Mouse (Mus musculus): ENCODE measurements around the gene Yes1. TPM values are rescaled to one million over a fixed set of nuclear protein-coding genes. Genes with fewer than 3 reads are reported as not detected.
A peak's percentile ranks its signal among the peaks of the same experiment; 100 is the strongest.
"Not testable (repeated sequence)": the region's sequence is repeated elsewhere in the genome, so short reads cannot be mapped to it uniquely, and the experiment has no call there.

Yes1 gene
- total and polyA plus RNA-seq, 3 experiments, result 5.5 to 43.3 (median 42.3) TPM

GRCm38 (mm10) chr5:32706226-32706780, 95.3 kb downstream of the Yes1 start:
- no peak for DNase-seq

GRCm38 (mm10) chr5:32711485-32711884, 100.5 kb downstream of the Yes1 start:
- no peak for DNase-seq

GRCm38 (mm10) chr5:32712221-32713041, 101.5 kb downstream of the Yes1 start:
- no peak for DNase-seq

- no peak for DNase-seq
These were observed 102.2 kb downstream of the Yes1 start for GRCm38 (mm10) chr5:32713042-32713702.

- DNase-seq, result peak; percentile 87
These were observed 102.9 kb downstream of the Yes1 start for GRCm38 (mm10) chr5:32713703-32714467.

GRCm38 (mm10) chr5:32717726-32718125, 106.8 kb downstream of the Yes1 start:
- no peak for DNase-seq

- DNase-seq, result no peak
These were observed 107.9 kb downstream of the Yes1 start for GRCm38 (mm10) chr5:32718916-32719315.

GRCm38 (mm10) chr5:32720416-32720815, 109.4 kb downstream of the Yes1 start:
- DNase-seq, result no peak

GRCm38 (mm10) chr5:32721316-32721715, 110.3 kb downstream of the Yes1 start:
- DNase-seq, result no peak

GRCm38 (mm10) chr5:32722263-32722662, 111.3 kb downstream of the Yes1 start:
- no peak for DNase-seq

GRCm38 (mm10) chr5:32722711-32723110, 111.7 kb downstream of the Yes1 start:
- DNase-seq, result not testable (repeated sequence)

GRCm38 (mm10) chr5:32723981-32724380, 113.0 kb downstream of the Yes1 start:
- DNase-seq, result no peak

- DNase-seq, result not testable (repeated sequence)
These were observed 114.4 kb downstream of the Yes1 start for GRCm38 (mm10) chr5:32725397-32725796.

- no peak for DNase-seq
These were observed 117.3 kb downstream of the Yes1 start for GRCm38 (mm10) chr5:32728300-32728699.

GRCm38 (mm10) chr5:32728851-32729250, 117.9 kb downstream of the Yes1 start:
- DNase-seq, result no peak

GRCm38 (mm10) chr5:32733892-32734291, 122.9 kb downstream of the Yes1 start:
- DNase-seq, result not testable (repeated sequence)

- no peak for DNase-seq
These were observed 124.8 kb downstream of the Yes1 start for GRCm38 (mm10) chr5:32735779-32736178.

Other genes with a start within 250 kb of the Yes1 start
- 100 to 1,000 TPM; 389 to 475 TPM for gene Ppp1cb, start 152.3 kb upstream of the Yes1 start, total RNA-seq (2021)
- gene Ppp1cb, start 152.3 kb upstream of the Yes1 start, polyA plus RNA-seq (2012; rRNA removed), result 4.6 and 6.4 TPM in 2 replicates
- 10 to 100 TPM; 55.1 to 64.3 TPM for gene Pisd, start 174.5 kb downstream of the Yes1 start, total RNA-seq (2021)
- gene Pisd, start 174.5 kb downstream of the Yes1 start, polyA plus RNA-seq (2012; rRNA removed), result 64.6 and 72.8 TPM in 2 replicates
- 1 to 10 TPM in 1 of 2 experiments, not detected in 1; 5.2 TPM for gene Gm20671, start 215.9 kb downstream of the Yes1 start, total RNA-seq (2021)
- 11.5 and 14.2 TPM in 2 replicates for gene Gm20671, start 215.9 kb downstream of the Yes1 start, polyA plus RNA-seq (2012; rRNA removed)
- 10 to 100 TPM; 25.1 to 45.6 TPM for gene Prr14l, start 243.1 kb downstream of the Yes1 start, total RNA-seq (2021)
- 10.6 and 15.1 TPM in 2 replicates for gene Prr14l, start 243.1 kb downstream of the Yes1 start, polyA plus RNA-seq (2012; rRNA removed)

All from adrenal gland, adult 2 months (tissue).